Mouse (Mus musculus) ES-E14 (cell line): Measurements from ENCODE around the gene Sec16b.

ENCODE experiments used
- CHD2 ChIP-seq: IDR thresholded peaks from 2 replicates; pipeline ENCODE4 v1.6.1; 2014; ENCODE audit warnings: mild to moderate bottlenecking, low read depth, low read length, inconsistent platforms
- HCFC1 ChIP-seq: IDR thresholded peaks from 2 replicates; pipeline ENCODE4 v1.6.1; 2012; ENCODE audit warnings: low read length, inconsistent platforms, borderline replicate concordance; ENCODE audit not compliant: insufficient read depth
- MAFK ChIP-seq: IDR thresholded peaks from 2 replicates; pipeline ENCODE4 v1.6.1; 2014; ENCODE audit warnings: mild to moderate bottlenecking, low read depth, low read length, inconsistent platforms; ENCODE audit not compliant: insufficient read depth
- ZC3H11A ChIP-seq: IDR thresholded peaks from 2 replicates; pipeline ENCODE4 v1.6.1; 2012; ENCODE audit warnings: low read depth, mild to moderate bottlenecking, inconsistent platforms, low read length, borderline replicate concordance
- ZNF384 ChIP-seq: IDR thresholded peaks from 2 replicates; pipeline ENCODE4 v1.6.1; 2012; ENCODE audit warnings: low read depth, low read length, inconsistent platforms

- TF ChIP-seq ZC3H11A = no peak
- TF ChIP-seq CHD2 = no peak
- no peak for TF ChIP-seq ZNF384
- TF ChIP-seq MAFK = no peak
- no peak for TF ChIP-seq HCFC1
These were observed 88.0 kb downstream of the Sec16b start for GRCm38 (mm10) chr1:157594561-157594960.
